Mouse (Mus musculus): ENCODE data around the gene Vrk1. TPM values are rescaled to one million over a fixed set of nuclear protein-coding genes. Genes with fewer than 3 reads are reported as not detected.

Vrk1 gene
- total RNA-seq, 2 experiments from 2014 or later = 8.3 to 8.4 TPM

DNA sequence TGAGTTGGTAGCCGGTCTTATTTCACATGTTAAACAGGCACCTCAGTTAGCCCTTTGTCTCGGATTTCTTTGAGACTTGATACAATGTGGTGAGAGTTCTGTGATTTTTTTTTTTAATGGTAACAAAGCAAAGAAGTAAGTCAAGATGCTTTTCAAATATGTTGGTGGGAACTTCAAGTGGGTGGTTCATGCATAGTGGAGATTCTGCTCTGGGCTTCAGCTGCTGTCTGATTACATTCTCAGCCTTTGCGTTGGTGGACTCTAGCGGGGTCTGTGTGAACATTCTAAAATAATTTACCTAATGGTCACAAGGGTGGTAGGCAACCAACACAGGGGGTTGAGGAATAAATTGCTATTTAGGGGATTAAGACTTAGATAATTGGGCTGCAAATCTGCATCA lies 14.1 kb upstream of the Vrk1 start:
- intact Hi-C loops (cut with DNase I) = no loop called here
- no peak for DNase-seq

DNA sequence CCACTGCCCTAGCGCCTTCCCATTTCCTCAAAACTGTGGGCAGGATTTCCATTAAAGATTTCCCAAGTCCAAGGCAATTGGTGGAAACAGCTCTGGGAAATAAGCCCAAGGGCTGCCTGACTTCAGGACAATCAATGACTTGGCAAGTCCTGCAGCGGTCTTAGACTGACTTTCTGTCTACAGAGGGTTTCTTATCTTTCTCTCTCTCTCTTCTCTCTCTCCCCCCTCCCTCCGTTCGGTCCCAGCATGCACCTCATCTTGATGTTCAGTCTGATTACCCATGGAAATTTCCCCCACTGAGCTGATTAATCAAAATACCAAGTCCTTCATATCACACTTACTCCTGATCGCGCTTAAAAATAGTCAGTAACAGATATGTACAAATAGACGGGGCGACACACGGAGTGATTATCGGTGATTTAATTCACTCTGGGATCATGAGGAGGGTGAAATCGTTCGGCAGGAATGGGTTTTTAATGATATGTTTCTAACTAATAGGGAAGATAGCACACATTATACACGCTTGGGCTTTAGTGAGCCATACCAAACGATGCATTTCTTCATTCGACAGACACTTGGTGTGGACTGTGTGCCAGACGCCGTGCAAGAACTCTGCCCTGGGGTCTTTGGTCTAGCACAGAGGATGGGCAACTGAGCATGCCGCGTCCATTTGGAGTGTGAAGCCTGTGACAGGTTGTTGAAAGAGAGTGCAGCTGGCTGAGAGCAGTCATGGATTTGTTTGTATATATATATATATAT lies 12.8 kb upstream of the Vrk1 start:
- intact Hi-C loops (cut with DNase I) = no loop called here

GRCm38 (mm10) chr12:106001775-106002174 lies 8.3 kb upstream of the Vrk1 start:
- DNase-seq = no peak
- intact Hi-C loops (cut with DNase I) = loop anchor here (10.0 kb wide), 1 partner anchor 317 kb away; the partner anchor contains the start of genes Atg2b and Gskip

More for the DNA sequence above, 12.8 kb upstream of the Vrk1 start:
- no peak for DNase-seq

- intact Hi-C loops (cut with DNase I) = loop anchor here (10.0 kb wide), 1 partner anchor 320 kb away; the partner anchor contains the start of genes Atg2b and Gskip
- DNase-seq = no peak
Measured at GRCm38 (mm10) chr12:106004719-106005118, 5.3 kb upstream of the Vrk1 start.

- no peak for DNase-seq
- intact Hi-C loops (cut with DNase I) = loop anchor here (10.0 kb wide), 1 partner anchor 321 kb away; the partner anchor contains the start of genes Atg2b and Gskip
Measured at GRCm38 (mm10) chr12:106006218-106006617, 3.8 kb upstream of the Vrk1 start.

- intact Hi-C loops (cut with DNase I) = loop anchor here (10.0 kb wide), 1 partner anchor 324 kb away; the partner anchor contains the start of genes Atg2b and Gskip
- DNase-seq = peak; percentile 42 to 52
Measured at GRCm38 (mm10) chr12:106008348-106009050, 1.5 kb upstream of the Vrk1 start.

- no peak for DNase-seq
- intact Hi-C loops (cut with DNase I) = loop anchor here (10.0 kb wide), 1 partner anchor 324 kb away; the partner anchor contains the start of genes Atg2b and Gskip
Measured at GRCm38 (mm10) chr12:106009122-106009870, 732 bp upstream of the Vrk1 start.

DNA sequence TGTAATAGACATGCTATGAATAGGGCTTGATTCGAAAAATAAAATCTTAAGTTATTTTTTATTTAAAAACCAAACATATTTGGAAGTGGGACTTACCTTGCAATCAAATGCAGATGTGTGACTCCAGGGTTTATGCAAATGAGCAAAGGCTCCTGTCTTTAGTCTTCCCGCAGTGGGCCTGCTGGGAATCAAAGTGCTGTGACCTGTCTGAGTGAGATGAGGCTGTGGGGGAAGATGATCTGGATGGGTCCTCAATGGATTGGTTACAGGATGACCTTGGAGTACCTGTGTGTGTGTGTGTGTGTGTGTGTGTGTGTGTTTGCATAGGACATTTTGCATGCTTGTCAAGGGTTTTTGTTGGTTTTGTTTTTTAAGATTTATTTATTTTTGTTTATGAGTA lies 2.1 kb downstream of the Vrk1 start:
- intact Hi-C loops (cut with DNase I) = no loop called here
- no peak for DNase-seq

- intact Hi-C loops (cut with DNase I) = no loop called here
Measured at GRCm38 (mm10) chr12:106016265-106017012, 6.4 kb downstream of the Vrk1 start.

DNA sequence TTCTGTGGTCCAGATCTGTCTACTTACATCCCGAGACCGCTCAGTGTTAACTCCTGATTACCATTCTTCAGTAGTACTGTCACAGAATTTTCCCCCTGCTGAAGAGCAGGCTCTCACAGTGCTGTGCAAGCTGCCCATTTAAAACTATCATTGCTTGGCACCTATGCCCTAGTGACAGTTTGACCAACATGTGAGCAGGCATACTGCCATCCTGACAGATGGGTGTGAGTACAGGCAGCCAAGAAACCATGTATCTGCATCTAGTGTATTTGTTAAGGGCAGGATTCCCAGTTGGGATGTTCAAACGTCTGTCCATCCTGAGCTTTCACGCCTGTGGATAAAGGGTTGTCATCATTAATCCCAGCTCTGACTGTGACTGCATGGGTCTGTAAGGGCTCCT lies 10.0 kb downstream of the Vrk1 start:
- DNase-seq = no peak
- intact Hi-C loops (cut with DNase I) = no loop called here

More at GRCm38 (mm10) chr12:106016265-106017012, 6.4 kb downstream of the Vrk1 start:
- DNase-seq = no peak

GRCm38 (mm10) chr12:106023652-106024051 lies 13.6 kb downstream of the Vrk1 start:
- no peak for DNase-seq
- intact Hi-C loops (cut with DNase I) = no loop called here

GRCm38 (mm10) chr12:106025416-106025815 lies 15.4 kb downstream of the Vrk1 start:
- intact Hi-C loops (cut with DNase I) = no loop called here
- no peak for DNase-seq

GRCm38 (mm10) chr12:106026385-106027134 lies 16.5 kb downstream of the Vrk1 start:
- intact Hi-C loops (cut with DNase I) = no loop called here
- no peak for DNase-seq

DNA sequence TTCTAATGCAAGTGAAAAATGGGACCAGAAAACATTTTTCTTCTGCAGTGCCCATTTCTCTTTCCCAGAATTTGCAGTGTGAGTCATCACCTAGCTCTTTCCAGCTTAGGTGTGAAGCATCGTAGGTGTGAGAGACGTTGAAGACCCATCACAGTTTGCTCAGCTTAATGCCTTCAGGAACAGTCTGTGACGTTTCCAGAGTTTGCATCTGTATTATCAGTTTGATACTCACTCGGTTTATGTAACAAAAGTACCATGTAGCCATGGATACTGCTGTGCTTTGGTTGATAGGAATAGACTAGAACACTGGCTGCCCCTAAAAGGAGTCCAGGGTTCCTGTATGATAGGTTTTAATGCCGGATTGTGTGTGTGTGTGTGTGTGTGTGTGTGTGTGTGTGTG lies 17.3 kb downstream of the Vrk1 start:
- DNase-seq = no peak
- intact Hi-C loops (cut with DNase I) = no loop called here

DNA sequence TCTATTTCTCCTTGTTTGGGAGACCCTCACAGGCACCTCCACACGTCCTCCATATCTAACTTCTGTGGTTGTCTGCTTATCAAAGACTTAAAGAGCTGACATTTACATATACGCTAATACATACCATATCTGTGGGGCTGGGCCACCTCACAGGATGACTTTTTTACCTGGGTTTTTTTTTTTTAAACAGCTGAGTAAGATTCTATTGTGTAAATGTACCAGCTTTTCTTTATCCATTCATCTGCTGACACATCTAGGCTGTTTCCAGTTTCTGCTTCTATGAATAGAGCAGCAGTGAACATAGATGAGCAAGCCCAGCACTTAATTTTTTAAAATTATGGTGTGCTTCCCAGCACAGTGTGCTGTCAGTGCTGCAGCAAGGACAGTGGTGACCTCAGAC lies 19.6 kb downstream of the Vrk1 start:
- DNase-seq = no peak
- intact Hi-C loops (cut with DNase I) = no loop called here

DNA sequence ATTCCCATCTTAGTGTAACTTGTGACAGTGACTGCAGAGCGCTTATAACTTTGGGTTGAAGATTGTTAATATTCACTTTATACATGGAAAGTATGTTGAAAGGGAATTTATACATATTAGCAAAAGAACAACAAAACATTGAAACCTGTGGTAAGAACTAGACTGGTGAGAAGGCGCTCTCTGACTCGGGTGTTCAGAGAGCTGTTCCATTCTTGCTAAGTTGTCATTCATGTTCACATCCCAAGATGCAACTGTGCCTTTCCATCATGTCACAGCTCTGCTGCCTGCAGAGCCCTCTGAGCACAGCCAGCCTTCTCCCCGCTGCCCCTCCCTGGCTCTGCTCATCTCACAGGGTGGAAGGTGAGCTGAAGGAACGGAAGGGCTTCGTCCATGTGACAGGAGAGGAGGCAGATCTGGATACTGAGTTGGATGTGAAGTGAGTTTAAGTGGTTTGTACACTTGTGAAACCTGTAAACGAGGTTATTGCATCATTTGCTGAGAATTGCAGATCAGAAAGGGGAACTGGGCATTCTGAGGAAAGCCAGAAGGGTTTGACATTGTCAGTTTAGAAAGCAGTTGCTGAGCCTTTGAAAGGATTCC lies 20.2 kb downstream of the Vrk1 start:
- DNase-seq = no peak
- intact Hi-C loops (cut with DNase I) = no loop called here

DNA sequence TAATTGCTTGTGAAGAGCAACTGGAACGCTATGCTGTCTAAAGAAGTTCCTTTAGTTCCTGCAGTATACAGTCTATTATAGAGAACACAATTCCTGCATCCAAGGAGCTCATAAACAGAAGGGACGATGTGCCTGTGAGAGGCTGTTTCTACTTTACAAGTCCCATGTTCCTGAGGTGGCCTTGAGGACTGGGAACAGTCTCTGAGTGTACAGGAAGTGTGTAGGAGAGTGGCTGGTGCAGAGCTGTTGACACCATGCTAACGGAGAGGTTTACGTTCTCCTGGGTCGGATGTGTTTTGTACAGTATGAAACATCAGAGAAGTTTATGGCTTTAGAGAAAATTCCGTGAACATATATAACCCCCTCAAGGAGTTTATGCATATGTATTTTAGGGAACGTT lies 20.8 kb downstream of the Vrk1 start:
- DNase-seq = no peak
- intact Hi-C loops (cut with DNase I) = no loop called here

DNA sequence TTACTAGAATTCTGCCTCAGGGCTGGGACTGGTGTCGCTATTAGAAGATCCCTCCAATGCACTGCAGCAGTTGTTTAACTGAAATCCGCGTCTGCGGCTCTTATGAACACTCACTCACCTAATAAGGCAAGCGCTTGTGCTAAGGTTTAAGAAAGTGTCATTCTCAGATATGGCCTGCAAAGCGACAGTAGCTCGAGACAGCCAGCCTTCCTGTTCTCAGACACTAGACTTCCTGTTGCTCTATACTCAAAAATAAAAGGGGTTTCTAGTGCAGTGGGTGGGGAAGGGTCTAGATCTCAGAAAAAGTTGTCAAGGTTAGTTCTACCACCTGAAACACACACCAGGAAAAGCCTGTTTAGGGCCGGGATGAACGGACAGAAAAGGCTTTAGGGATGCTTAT lies 21.9 kb downstream of the Vrk1 start:
- DNase-seq = no peak
- intact Hi-C loops (cut with DNase I) = no loop called here

- intact Hi-C loops (cut with DNase I) = no loop called here
Measured at GRCm38 (mm10) chr12:106032361-106032760, 22.3 kb downstream of the Vrk1 start.

More at GRCm38 (mm10) chr12:106032361-106032760, 22.3 kb downstream of the Vrk1 start:
- DNase-seq = no peak
